Mouse (Mus musculus) midbrain, embryonic 16.5 days (tissue): ENCODE results near the gene Postn. TPM values are rescaled to one million over a fixed set of nuclear protein-coding genes. Genes with fewer than 3 reads are reported as not detected.

Experiments used
- ATAC-seq: fragments of 200-750 bp; cut with Nextera tagmentation; 2 replicates; pipeline ENCODE4 v1.8.0; 2017; ENCODE audit warnings: moderate TSS enrichment
- H3K27ac ChIP-seq: fragments of 300-500 bp; sonication (generic); 2 replicates; pipeline ENCODE4 v1.5.1; 2014; ENCODE audit warnings: mild to moderate bottlenecking, low read length, mixed read lengths
- H3K27me3 ChIP-seq: fragments of 300-500 bp; sonication (generic); 2 replicates; pipeline ENCODE4 v1.6.1; 2014; ENCODE audit warnings: low read depth, low read length, mixed read lengths; ENCODE audit not compliant: control insufficient read depth, insufficient read depth
- H3K36me3 ChIP-seq: fragments of 300-500 bp; sonication (generic); 2 replicates; pipeline ENCODE4 v1.6.1; 2014; ENCODE audit warnings: mild to moderate bottlenecking, low read length, moderate library complexity, mixed read lengths; ENCODE audit not compliant: control insufficient read depth, insufficient read depth
- H3K4me1 ChIP-seq: fragments of 300-500 bp; sonication (generic); 2 replicates; pipeline ENCODE4 v1.6.1; 2014; ENCODE audit warnings: mild to moderate bottlenecking, low read length, mixed read lengths; ENCODE audit not compliant: control insufficient read depth, insufficient read depth
- H3K4me2 ChIP-seq: fragments of 300-500 bp; sonication (generic); 2 replicates; pipeline ENCODE4 v1.6.1; 2014; ENCODE audit warnings: mild to moderate bottlenecking, low read length, mixed read lengths
- H3K4me3 ChIP-seq: fragments of 300-500 bp; sonication (generic); 2 replicates; pipeline ENCODE4 v1.5.1; 2014; ENCODE audit warnings: low read depth, mild to moderate bottlenecking, low read length, moderate library complexity, mixed read lengths
- H3K9ac ChIP-seq: fragments of 300-500 bp; sonication (generic); 2 replicates; pipeline ENCODE4 v1.6.1; 2014; ENCODE audit warnings: low read depth, low read length, mixed read lengths
- H3K9me3 ChIP-seq: fragments of 300-500 bp; sonication (generic); replicated peaks from 2 replicates; pipeline ENCODE4 v1.6.1; 2014; ENCODE audit warnings: mild to moderate bottlenecking, low read length, mixed read lengths; ENCODE audit not compliant: control insufficient read depth, poor library complexity, severe bottlenecking
- WGBS: fragments of 180-500 bp; shearing (Covaris S2); extraction: QIAGEN DNeasy Blood & Tissue Kit; methylation state at CpG from one replicate; pipeline ENCODE4 v1.1.7; 2014; 5-methylcytosine and 5-hydroxymethylcytosine counted together
- polyA plus RNA-seq: library from polyadenylated mRNA; unstranded; fragments of >200 nt; fragmentation: Nextera tagmentation; extraction: Ambion mirVana; gene quantifications from 2 replicates; pipeline ENCODE4 v1.2.1, GENCODE M21; 2015

The Postn gene
- polyA plus RNA-seq, 1 experiment from 2014 or later, result 12.1 TPM

GRCm38 (mm10) chr3:54412885-54413583, 52.1 kb downstream of the Postn start:
- Histone ChIP-seq H3K9me3 (no peaks in the 10 kb centered on the region), H3K4me1 (no peaks in the 10 kb centered on the region), H3K27me3 (no peaks in the 10 kb centered on the region), H3K27ac (no peak overlapping the region), H3K4me3 (no peak overlapping the region), H3K9ac (no peak overlapping the region), H3K36me3 (no peaks in the 10 kb centered on the region), H3K4me2 (no peak overlapping the region)
- 77% methylated on average over 7 of the region's 7 CpGs for WGBS
- ATAC-seq, result no peak

GRCm38 (mm10) chr3:54413584-54413897, 52.6 kb downstream of the Postn start:
- no peak overlapping the region for H3K4me3 ChIP-seq
- WGBS, result 91% methylated on average over 1 of the region's 1 CpGs
- H3K9me3 ChIP-seq, result no peaks in the 10 kb centered on the region
- no peak overlapping the region for H3K27ac ChIP-seq
- no peak for ATAC-seq
- no peaks in the 10 kb centered on the region for H3K36me3 ChIP-seq
- no peak overlapping the region for H3K9ac ChIP-seq
- H3K4me1 ChIP-seq, result no peaks in the 10 kb centered on the region
- no peak overlapping the region for H3K4me2 ChIP-seq
- no peaks in the 10 kb centered on the region for H3K27me3 ChIP-seq

- ATAC-seq, result no peak
- no peaks in the 10 kb centered on the region for H3K4me1 ChIP-seq
- no peak overlapping the region for H3K9ac ChIP-seq
- no peaks in the 10 kb centered on the region for H3K36me3 ChIP-seq
- no peaks in the 10 kb centered on the region for H3K9me3 ChIP-seq
- no peak overlapping the region for H3K4me3 ChIP-seq
- WGBS, result 91% methylated on average over 1 of the region's 1 CpGs
- H3K27me3 ChIP-seq, result no peaks in the 10 kb centered on the region
- no peak overlapping the region for H3K27ac ChIP-seq
- no peak overlapping the region for H3K4me2 ChIP-seq
Measured at GRCm38 (mm10) chr3:54414386-54414785, 53.5 kb downstream of the Postn start.

GRCm38 (mm10) chr3:54417833-54418386, 57.0 kb downstream of the Postn start:
- H3K27ac ChIP-seq, result no peak overlapping the region
- no peaks in the 10 kb centered on the region for H3K9me3 ChIP-seq
- no peak overlapping the region for H3K4me2 ChIP-seq
- H3K36me3 ChIP-seq, result no peaks in the 10 kb centered on the region
- no peak overlapping the region for H3K9ac ChIP-seq
- no peak overlapping the region for H3K4me3 ChIP-seq
- H3K27me3 ChIP-seq, result no peaks in the 10 kb centered on the region
- ATAC-seq, result no peak
- 17% methylated on average over 6 of the region's 6 CpGs for WGBS
- no peaks in the 10 kb centered on the region for H3K4me1 ChIP-seq

GRCm38 (mm10) chr3:54420189-54420928, 59.5 kb downstream of the Postn start:
- H3K4me2 ChIP-seq, result no peak overlapping the region
- ATAC-seq, result no peak
- WGBS, result 81% methylated on average over 10 of the region's 10 CpGs

GRCm38 (mm10) chr3:54420983-54421382, 60.1 kb downstream of the Postn start:
- Histone ChIP-seq H3K27ac (no peak overlapping the region), H3K9me3 (no peaks in the 10 kb centered on the region), H3K9ac (no peak overlapping the region), H3K27me3 (no peaks in the 10 kb centered on the region), H3K4me3 (no peak overlapping the region), H3K4me1 (no peaks in the 10 kb centered on the region), H3K36me3 (no peaks in the 10 kb centered on the region), H3K4me2 (no peak overlapping the region)
- WGBS, result 88% methylated on average over 6 of the region's 6 CpGs
- ATAC-seq, result no peak

More at GRCm38 (mm10) chr3:54420189-54420928, 59.5 kb downstream of the Postn start:
- Histone ChIP-seq H3K4me3 (no peak overlapping the region), H3K27me3 (no peaks in the 10 kb centered on the region), H3K9ac (no peak overlapping the region), H3K36me3 (no peaks in the 10 kb centered on the region), H3K4me1 (no peaks in the 10 kb centered on the region), H3K27ac (no peak overlapping the region), H3K9me3 (no peaks in the 10 kb centered on the region)

GRCm38 (mm10) chr3:54421666-54422065, 60.8 kb downstream of the Postn start:
- Histone ChIP-seq H3K9ac (no peak overlapping the region), H3K4me2 (no peak overlapping the region), H3K36me3 (no peaks in the 10 kb centered on the region), H3K27me3 (no peaks in the 10 kb centered on the region), H3K4me3 (no peak overlapping the region), H3K4me1 (no peaks in the 10 kb centered on the region), H3K9me3 (no peaks in the 10 kb centered on the region), H3K27ac (no peak overlapping the region)
- no peak for ATAC-seq
- 96% methylated on average over 2 of the region's 2 CpGs for WGBS

GRCm38 (mm10) chr3:54424146-54424545, 63.2 kb downstream of the Postn start:
- Histone ChIP-seq H3K9me3 (no peaks in the 10 kb centered on the region), H3K27ac (no peak overlapping the region), H3K4me2 (no peak overlapping the region), H3K4me3 (no peak overlapping the region), H3K36me3 (no peaks in the 10 kb centered on the region), H3K9ac (no peak overlapping the region), H3K27me3 (no peaks in the 10 kb centered on the region), H3K4me1 (no peaks in the 10 kb centered on the region)
- WGBS, result 90% methylated on average over 4 of the region's 4 CpGs
- ATAC-seq, result no peak

GRCm38 (mm10) chr3:54431663-54432062, 70.8 kb downstream of the Postn start:
- WGBS, result 38% methylated on average over 4 of the region's 4 CpGs
- H3K4me1 ChIP-seq, result no peaks in the 10 kb centered on the region
- ATAC-seq, result no peak
- H3K9me3 ChIP-seq, result no peaks in the 10 kb centered on the region
- no peak overlapping the region for H3K4me2 ChIP-seq
- H3K9ac ChIP-seq, result no peak overlapping the region
- no peaks in the 10 kb centered on the region for H3K27me3 ChIP-seq
- no peak overlapping the region for H3K27ac ChIP-seq
- H3K4me3 ChIP-seq, result no peak overlapping the region
- H3K36me3 ChIP-seq, result no peaks in the 10 kb centered on the region
